In the genomic region with DNA sequence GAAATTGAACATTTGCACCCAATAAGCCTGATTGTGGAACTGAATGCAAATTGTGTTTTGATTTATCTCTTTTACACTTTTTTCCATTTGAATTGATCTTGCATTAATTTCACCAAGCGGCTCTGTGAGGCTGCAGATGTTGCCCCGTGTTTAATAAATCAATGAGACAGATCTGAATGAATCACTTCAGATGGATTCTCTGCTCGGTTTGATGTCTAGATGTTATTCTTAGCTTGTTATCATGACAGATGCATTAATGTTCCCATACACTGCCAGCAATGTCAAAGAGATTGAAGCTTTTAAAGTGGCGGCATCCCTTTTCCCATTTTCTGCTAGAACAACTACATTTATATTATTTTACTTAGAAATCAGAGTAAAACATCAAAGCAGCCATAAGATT, we compare ENCODE assay signal across 14 mouse cellular contexts. TPM values are rescaled to one million over a fixed set of nuclear protein-coding genes. Genes with fewer than 3 reads are reported as not detected.
"Had no signal": no experiment of that assay in that cellular context is flagged by ENCODE, and none has a peak within 500 bp of the region (broad histone marks: within the 10 kb centered on the region; RNA-seq: fewer than 3 reads in every experiment).

No protein-coding gene starts in this region.

- H3K4me1 ChIP-seq: limb, embryonic 15.5 days; liver, embryonic 12.5 days had no signal

- H3K9ac ChIP-seq: limb, embryonic 15.5 days; liver, embryonic 12.5 days; lung, embryonic 14.5 days had no signal

- H3K27me3 ChIP-seq: limb, embryonic 15.5 days; liver, embryonic 12.5 days had no signal

- H3K36me3 ChIP-seq: limb, embryonic 15.5 days; liver, embryonic 12.5 days had no signal

- H3K9me3 ChIP-seq: limb, embryonic 15.5 days; liver, embryonic 12.5 days had no signal

- H3K4me2 ChIP-seq: limb, embryonic 15.5 days; liver, embryonic 12.5 days; lung, embryonic 14.5 days had no signal

- ATAC-seq: liver, embryonic 12.5 days had no signal

- DNase-seq: kidney, adult 11 months; kidney, adult 9 months; kidney, postnatal 36 days; layer of hippocampus, adult 9-11 months; layer of hippocampus, postnatal 36 days; lung, embryonic 14.5 days; lung, postnatal 10 days; lung, postnatal 4 days; thymus, adult 18-20 months; thymus, postnatal 14 days had no signal

- H3K27ac ChIP-seq: kidney, postnatal 0 days; limb, embryonic 15.5 days; liver, embryonic 12.5 days had no signal

- H3K4me3 ChIP-seq: limb, embryonic 15.5 days; liver, embryonic 12.5 days had no signal

RNA-seq across cellular contexts. Expression of gene Dach2, which starts 7.0 kb away (rescaled TPM):
- total RNA-seq: megakaryocyte, adult 5-6 weeks had no signal
